9 mouse cellular contexts compared by ENCODE assay signal in genomic region chr11:120164471-120165261, GRCm38 (mm10). TPM values are rescaled to one million over a fixed set of nuclear protein-coding genes. Genes with fewer than 3 reads are reported as not detected.
DNase-seq lines count a peak whose midpoint lies in the region; ATAC-seq and TF ChIP-seq lines count a peak whose summit lies in the region.
"Had no signal": no experiment of that assay in that cellular context is flagged by ENCODE, and none has a peak within 500 bp of the region (broad histone marks: within the 10 kb centered on the region; RNA-seq: fewer than 3 reads in every experiment).

No protein-coding gene starts in this region.

- ATAC-seq in frontal cortex, adult (ENCODE audit: low TSS enrichment): no peak

- no peak overlapping the region for H3K27ac ChIP-seq in layer of hippocampus, adult 2 months

- no peak overlapping the region for H3K4me3 ChIP-seq in layer of hippocampus, adult 2 months

- TF ChIP-seq CTCF in layer of hippocampus, adult 2 months (conservative IDR thresholded peaks at IDR 0.05): no peak

- peak; percentile 58 to 86 for DNase-seq in adrenal gland, adult (ENCODE audit: inconsistent age in 2 of 2, low spot score in 1 of 2)
- DNase-seq in adrenal gland, postnatal 4 days (ENCODE audit: low spot score in 2 of 2): no peak
- DNase-seq in urinary bladder, postnatal 14 days (ENCODE audit: low spot score): peak; percentile 42
- DNase-seq in urinary bladder, postnatal 4 days (ENCODE audit: low spot score in 2 of 2): no peak
- DNase-seq in kidney, postnatal 14 days: peak; percentile 72
- DNase-seq in layer of hippocampus, adult 2 months (ENCODE audit: low spot score in 2 of 2): no peak
- DNase-seq in layer of hippocampus, adult 9-11 months: no peak
- DNase-seq: thymus, adult 2 months had no signal

RNA-seq across cellular contexts. Expression of gene Slc38a10, which starts 13.5 kb away (rescaled TPM):
- 100 to 1,000 TPM; 132 to 147 TPM for total RNA-seq in adrenal gland, postnatal 4 days (2021)
- 10 to 100 TPM; 86.1 to 86.5 TPM for total RNA-seq in layer of hippocampus, adult 2 months (2021)

Comparison
In these comparisons a context has a peak if more than half of its experiments do, and no peak if none do; other contexts are left out.
1. DNase-seq: peak in adrenal gland, adult (2 of 2), urinary bladder, postnatal 14 days (single experiment) and kidney, postnatal 14 days (single experiment); none in adrenal gland, postnatal 4 days (0 of 2), urinary bladder, postnatal 4 days (0 of 2), layer of hippocampus, adult 2 months (0 of 2) and layer of hippocampus, adult 9-11 months (single experiment).